Comparison of ENCODE assay signal across 30 mouse cellular contexts in genomic region chr5:12579752-12580151, GRCm38 (mm10).
DNase-seq lines count a peak whose midpoint lies in the region; ATAC-seq lines count a peak whose summit lies in the region.
"Had no signal": no experiment of that assay in that cellular context is flagged by ENCODE, and none has a peak within 500 bp of the region (broad histone marks: within the 10 kb centered on the region; RNA-seq: fewer than 3 reads in every experiment).

No protein-coding gene starts in this region.

- H3K9me3 ChIP-seq in neural tube, embryonic 11.5 days (ENCODE audit: control insufficient read depth, low read length): no peaks in the 10 kb centered on the region
- H3K9me3 ChIP-seq in limb, embryonic 10.5 days (replicated peaks): no peaks in the 10 kb centered on the region
- H3K9me3 ChIP-seq: embryonic facial prominence, embryonic 15.5 days; G1E; heart, embryonic 13.5 days; hindbrain, embryonic 13.5 days; limb, embryonic 15.5 days; neural tube, embryonic 13.5 days; stomach, embryonic 15.5 days had no signal

- no peak overlapping the region for H3K4me3 ChIP-seq in neural tube, embryonic 11.5 days (ENCODE audit: low read depth, low read length)
- no peak overlapping the region for H3K4me3 ChIP-seq in limb, embryonic 10.5 days
- H3K4me3 ChIP-seq: embryonic facial prominence, embryonic 15.5 days; heart, embryonic 13.5 days; hindbrain, embryonic 13.5 days; left cerebral cortex, adult 2 months; limb, embryonic 15.5 days; neural tube, embryonic 13.5 days; stomach, embryonic 15.5 days had no signal

- H3K36me3 ChIP-seq in neural tube, embryonic 11.5 days (ENCODE audit: control insufficient read depth, insufficient read depth, low read length): no peaks in the 10 kb centered on the region
- H3K36me3 ChIP-seq in limb, embryonic 10.5 days: no peaks in the 10 kb centered on the region
- H3K36me3 ChIP-seq: embryonic facial prominence, embryonic 15.5 days; G1E; heart, embryonic 13.5 days; hindbrain, embryonic 13.5 days; limb, embryonic 15.5 days; neural tube, embryonic 13.5 days; stomach, embryonic 15.5 days had no signal

- no peaks in the 10 kb centered on the region for H3K27me3 ChIP-seq in neural tube, embryonic 11.5 days (ENCODE audit: control insufficient read depth, insufficient read depth, low read length)
- no peaks in the 10 kb centered on the region for H3K27me3 ChIP-seq in limb, embryonic 10.5 days (ENCODE audit: low read depth, poor library complexity, severe bottlenecking)
- H3K27me3 ChIP-seq: CH12.LX; embryonic facial prominence, embryonic 15.5 days; heart, embryonic 13.5 days; limb, embryonic 15.5 days; neural tube, embryonic 13.5 days; stomach, embryonic 15.5 days had no signal

- ATAC-seq in neural tube, embryonic 11.5 days (ENCODE audit: insufficient read depth, low FRiP score, low TSS enrichment): no peak
- ATAC-seq: forebrain, embryonic 16.5 days had no signal

- no peak overlapping the region for H3K27ac ChIP-seq in neural tube, embryonic 11.5 days (ENCODE audit: low read depth, low read length)
- 0 out of 2 replicates have a peak overlapping the region, but pooled peaks have one; percentile 12 for H3K27ac ChIP-seq in limb, embryonic 10.5 days
- H3K27ac ChIP-seq: embryonic facial prominence, embryonic 15.5 days; heart, embryonic 13.5 days; hindbrain, embryonic 13.5 days; kidney, postnatal 0 days; left cerebral cortex, adult 2 months; limb, embryonic 15.5 days; neural tube, embryonic 13.5 days; stomach, embryonic 15.5 days had no signal

- no peak overlapping the region for H3K9ac ChIP-seq in neural tube, embryonic 11.5 days (ENCODE audit: low read length)
- H3K9ac ChIP-seq: embryonic facial prominence, embryonic 15.5 days; heart, embryonic 13.5 days; hindbrain, embryonic 13.5 days; limb, embryonic 15.5 days; neural tube, embryonic 13.5 days; stomach, embryonic 15.5 days had no signal

- DNase-seq in embryo, embryonic 10 days (ENCODE audit: low spot score): peak; percentile 32
- no peak for DNase-seq in embryo, embryonic 10.5 days (ENCODE audit: low spot score)
- DNase-seq in neural tube, embryonic 11.5 days (ENCODE audit: low spot score): peak; percentile 24
- DNase-seq in neural tube, embryonic 10.5 days (ENCODE audit: extremely low spot score, low spot score): no peak
- DNase-seq in limb, embryonic 10.5 days (ENCODE audit: low spot score): no peak
- DNase-seq in lung, adult 18-20 months: no peak
- no peak for DNase-seq in yolk sac, embryonic 10.5 days (ENCODE audit: low spot score)
- DNase-seq: adrenal gland, adult 8-10 months; B cell, adult 2 months; cerebellum, adult 9-10 months; gastrocnemius, postnatal 10 days; heart, adult 11 months; heart, postnatal 14 days; kidney, adult 2 months; lung, adult 2 months; lung, postnatal 14 days; midbrain, embryonic 14.5 days; right cerebral cortex, postnatal 4 days; thymus, postnatal 36 days had no signal

- 35% methylated on average over 4 of the region's 4 CpGs for WGBS in neural tube, embryonic 11.5 days
- 77% methylated on average over 4 of the region's 4 CpGs for WGBS in limb, embryonic 10.5 days

- H3K4me2 ChIP-seq in neural tube, embryonic 11.5 days (ENCODE audit: low read depth): no peak overlapping the region
- H3K4me2 ChIP-seq: embryonic facial prominence, embryonic 15.5 days; heart, embryonic 13.5 days; hindbrain, embryonic 13.5 days; limb, embryonic 15.5 days; neural tube, embryonic 13.5 days; stomach, embryonic 15.5 days had no signal

- no peaks in the 10 kb centered on the region for H3K4me1 ChIP-seq in neural tube, embryonic 11.5 days (ENCODE audit: control insufficient read depth, insufficient read depth, low read length)
- peaks cover 14% of the 10 kb centered on the region for H3K4me1 ChIP-seq in limb, embryonic 10.5 days
- H3K4me1 ChIP-seq: heart, embryonic 13.5 days; hindbrain, embryonic 13.5 days had no signal

Comparison
In these comparisons a context has a peak if more than half of its experiments do, and no peak if none do; other contexts are left out.
1. DNase-seq: peak in embryo, embryonic 10 days (single experiment) and neural tube, embryonic 11.5 days (single experiment); none in embryo, embryonic 10.5 days (single experiment), neural tube, embryonic 10.5 days (single experiment), limb, embryonic 10.5 days (single experiment), lung, adult 18-20 months (0 of 2) and yolk sac, embryonic 10.5 days (single experiment).